Mouse (Mus musculus) ZHBTc4 (cell line): ENCODE data around the gene Tubb2a.
"Not testable (repeated sequence)": the region's sequence is repeated elsewhere in the genome, so short reads cannot be mapped to it uniquely, and the experiment has no call there.

Source experiments
- DNase-seq: peaks from one replicate; pipeline ENCODE4 v3.0.0-alpha.2; 2011; ENCODE audit warnings: low read depth, low spot score

The Tubb2a gene

GRCm38 (mm10) chr13:34089358-34089757, 11.6 kb upstream of the Tubb2a start:
- no peak for DNase-seq

GRCm38 (mm10) chr13:34088871-34089288, 11.1 kb upstream of the Tubb2a start:
- no peak for DNase-seq

GRCm38 (mm10) chr13:34088201-34088649, 10.4 kb upstream of the Tubb2a start:
- DNase-seq = not testable (repeated sequence)

GRCm38 (mm10) chr13:34087052-34087812, 9.4 kb upstream of the Tubb2a start:
- peak; percentile 78 for DNase-seq

- peak; percentile 35 for DNase-seq
Observed at GRCm38 (mm10) chr13:34084026-34084750, 6.4 kb upstream of the Tubb2a start.

- DNase-seq = no peak
Observed at GRCm38 (mm10) chr13:34081926-34082325, 4.1 kb upstream of the Tubb2a start.

GRCm38 (mm10) chr13:34079801-34080200, 2.0 kb upstream of the Tubb2a start:
- DNase-seq = no peak

- DNase-seq = no peak
Observed at GRCm38 (mm10) chr13:34078500-34079280, 883 bp upstream of the Tubb2a start.

- DNase-seq = peak; percentile 38
Observed at GRCm38 (mm10) chr13:34076561-34077491, 981 bp downstream of the Tubb2a start.

- DNase-seq = not testable (repeated sequence)
Observed at GRCm38 (mm10) chr13:34075893-34076292, 1.9 kb downstream of the Tubb2a start.

GRCm38 (mm10) chr13:34074441-34074840, 3.4 kb downstream of the Tubb2a start:
- not testable (repeated sequence) for DNase-seq

GRCm38 (mm10) chr13:34072847-34073246, 5.0 kb downstream of the Tubb2a start:
- DNase-seq = no peak

- DNase-seq = no peak
Observed at GRCm38 (mm10) chr13:34071836-34072235, 6.0 kb downstream of the Tubb2a start.

- DNase-seq = no peak
Observed at GRCm38 (mm10) chr13:34070296-34070695, 7.5 kb downstream of the Tubb2a start.

GRCm38 (mm10) chr13:34066351-34066750, 11.5 kb downstream of the Tubb2a start:
- DNase-seq = no peak

- peak; percentile 45 for DNase-seq
Observed at GRCm38 (mm10) chr13:34062466-34062865, 15.3 kb downstream of the Tubb2a start.

- no peak for DNase-seq
Observed at GRCm38 (mm10) chr13:34060061-34060460, 17.7 kb downstream of the Tubb2a start.

- DNase-seq = no peak
Observed at GRCm38 (mm10) chr13:34057252-34057651, 20.6 kb downstream of the Tubb2a start.

- no peak for DNase-seq
Observed at GRCm38 (mm10) chr13:34054983-34055382, 22.8 kb downstream of the Tubb2a start.

- peak; percentile 57 for DNase-seq
Observed at GRCm38 (mm10) chr13:34054391-34054790, 23.4 kb downstream of the Tubb2a start.
